Mouse (Mus musculus) liver, postnatal 0 days (tissue): ENCODE measurements at regions not wholly inside any gene's neighbourhood (a gene's known extent, or its start where the extent isn't known, plus 50 kb on each side); places are given as distances from the start of the nearest gene placed in this dataset.

Source experiments
- CTCF ChIP-seq: sonication (generic); IDR thresholded peaks from 2 replicates; pipeline ENCODE4 v1.5.1; 2016; ENCODE audit warnings: antibody characterized with exemption, low read depth
- EP300 ChIP-seq: IDR thresholded peaks from 2 replicates; pipeline ENCODE4 v1.6.1; 2016; ENCODE audit warnings: antibody characterized with exemption, low read depth, mild to moderate bottlenecking

DNA sequence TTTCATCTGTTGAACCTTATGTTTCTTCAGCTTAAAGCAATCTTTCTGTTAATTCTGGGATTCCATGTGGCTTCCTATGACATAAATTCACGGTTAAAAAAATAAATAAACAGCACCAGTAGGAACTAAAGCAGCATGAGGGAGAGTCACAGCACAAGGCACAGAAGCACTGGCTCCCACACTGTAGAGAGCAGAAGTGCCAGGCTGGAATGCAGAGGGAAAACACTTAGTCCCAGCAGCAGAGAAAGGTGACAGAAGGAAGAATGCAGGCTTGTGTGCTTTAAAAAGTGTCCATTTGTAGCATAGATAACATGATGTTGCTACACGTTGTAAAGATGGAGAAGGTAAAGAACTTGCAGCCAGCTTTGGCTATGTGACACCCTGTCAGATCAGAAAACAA, 62.1 kb upstream of the Ppp2r5a start:
- TF ChIP-seq CTCF: no peak
- no peak for TF ChIP-seq EP300
